Mouse (Mus musculus) T-helper 1 cell (primary cell): ENCODE measurements around the gene Mpig6b.
"Not testable (repeated sequence)": the region's sequence is repeated elsewhere in the genome, so short reads cannot be mapped to it uniquely, and the experiment has no call there.

Experiments used
- in situ Hi-C: fragments of 300-600 bp; cut with MboI, MseI; formaldehyde crosslinking; loops from one replicate; pipeline ENCODE4 v1.15.1; 2025; ENCODE audit warnings: high pct_unique_total_duplicates

The Mpig6b gene

GRCm38 (mm10) chr17:35044904-35045806 lies 20.8 kb downstream of the Mpig6b start:
- in situ Hi-C loops, result no loop called here

- in situ Hi-C loops, result no loop called here
Observed at GRCm38 (mm10) chr17:35043794-35044193, 22.2 kb downstream of the Mpig6b start.

- in situ Hi-C loops, result no loop called here
Observed at GRCm38 (mm10) chr17:35039121-35039873, 26.7 kb downstream of the Mpig6b start.

GRCm38 (mm10) chr17:35034896-35035295 lies 31.1 kb downstream of the Mpig6b start:
- in situ Hi-C loops, result no loop called here

- in situ Hi-C loops, result not testable (repeated sequence)
Observed at GRCm38 (mm10) chr17:35033703-35034102, 32.3 kb downstream of the Mpig6b start.

GRCm38 (mm10) chr17:35032323-35032870 lies 33.6 kb downstream of the Mpig6b start:
- in situ Hi-C loops, result no loop called here

- in situ Hi-C loops, result no loop called here
Observed at GRCm38 (mm10) chr17:35031880-35032279, 34.1 kb downstream of the Mpig6b start.

GRCm38 (mm10) chr17:35031272-35031671 lies 34.7 kb downstream of the Mpig6b start:
- in situ Hi-C loops, result no loop called here

GRCm38 (mm10) chr17:35029691-35030532 lies 36.1 kb downstream of the Mpig6b start:
- in situ Hi-C loops, result no loop called here

- in situ Hi-C loops, result no loop called here
Observed at GRCm38 (mm10) chr17:35028315-35028714, 37.7 kb downstream of the Mpig6b start.

GRCm38 (mm10) chr17:35027277-35028068 lies 38.5 kb downstream of the Mpig6b start, which contains the start of gene Sapcd1:
Gene Sapcd1, minus strand, starts transcription at chr17:35028016.
- in situ Hi-C loops, result no loop called here

GRCm38 (mm10) chr17:35026206-35026605 lies 39.8 kb downstream of the Mpig6b start:
- in situ Hi-C loops, result no loop called here

GRCm38 (mm10) chr17:35024691-35025488 lies 41.1 kb downstream of the Mpig6b start:
- in situ Hi-C loops, result loop anchor here (5.0 kb wide), 1 partner anchor 37 kb away; no protein-coding TSS in a partner anchor

GRCm38 (mm10) chr17:35024261-35024660 lies 41.7 kb downstream of the Mpig6b start:
- in situ Hi-C loops, result loop anchor here (5.0 kb wide), 1 partner anchor 38 kb away; no protein-coding TSS in a partner anchor

GRCm38 (mm10) chr17:35023756-35024155 lies 42.2 kb downstream of the Mpig6b start:
- in situ Hi-C loops, result loop anchor here (5.0 kb wide), 1 partner anchor 39 kb away; no protein-coding TSS in a partner anchor

GRCm38 (mm10) chr17:35023221-35023620 lies 42.8 kb downstream of the Mpig6b start:
- in situ Hi-C loops, result loop anchor here (5.0 kb wide), 1 partner anchor 39 kb away; no protein-coding TSS in a partner anchor

GRCm38 (mm10) chr17:35022541-35023060 lies 43.4 kb downstream of the Mpig6b start:
- in situ Hi-C loops, result loop anchor here (5.0 kb wide), 1 partner anchor 40 kb away; no protein-coding TSS in a partner anchor

- in situ Hi-C loops, result loop anchor here (5.0 kb wide), 1 partner anchor 40 kb away; no protein-coding TSS in a partner anchor
Observed at GRCm38 (mm10) chr17:35021842-35022477, 44.0 kb downstream of the Mpig6b start.
